Mouse (Mus musculus) stomach, embryonic 15.5 days (tissue): ENCODE measurements around the gene Ebf1. TPM values are rescaled to one million over a fixed set of nuclear protein-coding genes. Genes with fewer than 3 reads are reported as not detected.
A peak's percentile ranks its signal among the peaks of the same experiment; 100 is the strongest.

Source experiments
- ATAC-seq: fragments of 200-750 bp; cut with Nextera tagmentation; 2 replicates; pipeline ENCODE4 v1.8.0; 2017; ENCODE audit warnings: low read depth, moderate number of reproducible peaks, moderate TSS enrichment; ENCODE audit not compliant: insufficient read depth, low FRiP score
- H3K27ac ChIP-seq: fragments of 300-500 bp; sonication (generic); 2 replicates; pipeline ENCODE4 v1.5.1; 2015; ENCODE audit warnings: mild to moderate bottlenecking, inconsistent platforms
- H3K27me3 ChIP-seq: fragments of 300-500 bp; sonication (generic); replicated peaks from 2 replicates; pipeline ENCODE4 v1.6.1; 2015; ENCODE audit warnings: inconsistent platforms
- H3K36me3 ChIP-seq: fragments of 300-500 bp; sonication (generic); 2 replicates; pipeline ENCODE4 v1.6.1; 2015; ENCODE audit warnings: inconsistent platforms
- H3K4me1 ChIP-seq: fragments of 300-500 bp; sonication (generic); 2 replicates; pipeline ENCODE4 v1.6.1; 2015; ENCODE audit warnings: inconsistent platforms
- H3K4me2 ChIP-seq: fragments of 300-500 bp; sonication (generic); 2 replicates; pipeline ENCODE4 v1.6.1; 2015; ENCODE audit warnings: mild to moderate bottlenecking, inconsistent platforms
- H3K4me3 ChIP-seq: fragments of 300-500 bp; sonication (generic); replicated peaks from 2 replicates; pipeline ENCODE4 v1.5.1; 2015; ENCODE audit warnings: inconsistent platforms
- H3K9ac ChIP-seq: fragments of 300-500 bp; sonication (generic); 2 replicates; pipeline ENCODE4 v1.6.1; 2015; ENCODE audit warnings: inconsistent platforms
- H3K9me3 ChIP-seq: fragments of 300-500 bp; sonication (generic); 2 replicates; pipeline ENCODE4 v1.6.1; 2016; ENCODE audit warnings: inconsistent platforms
- WGBS: fragments of 180-500 bp; shearing (Covaris S2); methylation state at CpG from one replicate; pipeline ENCODE4 v1.1.7; 2015; 5-methylcytosine and 5-hydroxymethylcytosine counted together
- polyA plus RNA-seq: library from polyadenylated mRNA; unstranded; fragments of >200 nt; fragmentation: Nextera tagmentation; extraction: Ambion mirVana; gene quantifications from 2 replicates; pipeline ENCODE4 v1.2.1, GENCODE M21; 2015

Ebf1 gene
- polyA plus RNA-seq, 1 experiment from 2014 or later, result 12.2 TPM

GRCm38 (mm10) chr11:44761128-44761996, 144.2 kb downstream of the Ebf1 start:
- 22% methylated on average over 20 of the region's 20 CpGs for WGBS
- Histone ChIP-seq H3K27me3 (no peaks in the 10 kb centered on the region), H3K9me3 (no peaks in the 10 kb centered on the region), H3K27ac (no peak overlapping the region), H3K36me3 (no peaks in the 10 kb centered on the region), H3K4me2 (peak overlapping the region; percentile 21), H3K9ac (no peak overlapping the region), H3K4me3 (no peak overlapping the region), H3K4me1 (no peaks in the 10 kb centered on the region)
- no peak for ATAC-seq

- Histone ChIP-seq H3K36me3 (no peaks in the 10 kb centered on the region), H3K9me3 (no peaks in the 10 kb centered on the region)
- WGBS, result 74% methylated on average over 7 of the region's 7 CpGs
These were observed 147.1 kb downstream of the Ebf1 start for GRCm38 (mm10) chr11:44763992-44764835.

GRCm38 (mm10) chr11:44764988-44765387, 147.9 kb downstream of the Ebf1 start:
- no peak for ATAC-seq
- H3K27me3 ChIP-seq, result no peaks in the 10 kb centered on the region
- no peaks in the 10 kb centered on the region for H3K9me3 ChIP-seq
- no peak overlapping the region for H3K4me3 ChIP-seq
- no peaks in the 10 kb centered on the region for H3K4me1 ChIP-seq
- 79% methylated on average over 11 of the region's 11 CpGs for WGBS
- no peak overlapping the region for H3K27ac ChIP-seq
- no peak overlapping the region for H3K9ac ChIP-seq
- no peaks in the 10 kb centered on the region for H3K36me3 ChIP-seq
- no peak overlapping the region for H3K4me2 ChIP-seq

More at GRCm38 (mm10) chr11:44763992-44764835, 147.1 kb downstream of the Ebf1 start:
- Histone ChIP-seq H3K27ac (no peak overlapping the region), H3K4me3 (no peak overlapping the region), H3K4me2 (no peak overlapping the region), H3K27me3 (no peaks in the 10 kb centered on the region), H3K4me1 (no peaks in the 10 kb centered on the region), H3K9ac (no peak overlapping the region)
- ATAC-seq, result no peak

- no peak overlapping the region for H3K4me3 ChIP-seq
- no peak overlapping the region for H3K4me2 ChIP-seq
- H3K36me3 ChIP-seq, result no peaks in the 10 kb centered on the region
- H3K9me3 ChIP-seq, result no peaks in the 10 kb centered on the region
- no peak overlapping the region for H3K27ac ChIP-seq
- no peak for ATAC-seq
- H3K9ac ChIP-seq, result no peak overlapping the region
- H3K4me1 ChIP-seq, result no peaks in the 10 kb centered on the region
- WGBS, result 40% methylated on average over 5 of the region's 5 CpGs
- no peaks in the 10 kb centered on the region for H3K27me3 ChIP-seq
These were observed 149.1 kb downstream of the Ebf1 start for GRCm38 (mm10) chr11:44766246-44766645.

GRCm38 (mm10) chr11:44767322-44767721, 150.2 kb downstream of the Ebf1 start:
- Histone ChIP-seq H3K36me3 (no peaks in the 10 kb centered on the region), H3K27me3 (no peaks in the 10 kb centered on the region), H3K9ac (no peak overlapping the region), H3K4me2 (no peak overlapping the region), H3K4me1 (no peaks in the 10 kb centered on the region), H3K4me3 (no peak overlapping the region), H3K9me3 (no peaks in the 10 kb centered on the region), H3K27ac (no peak overlapping the region)
- ATAC-seq, result no peak
- WGBS, result 35% methylated on average over 3 of the region's 3 CpGs

GRCm38 (mm10) chr11:44768346-44768745, 151.2 kb downstream of the Ebf1 start:
- 48% methylated on average over 5 of the region's 5 CpGs for WGBS

GRCm38 (mm10) chr11:44770989-44771564, 154.0 kb downstream of the Ebf1 start:
- no peaks in the 10 kb centered on the region for H3K36me3 ChIP-seq
- WGBS, result 72% methylated on average over 11 of the region's 11 CpGs
- no peak overlapping the region for H3K27ac ChIP-seq
- H3K4me2 ChIP-seq, result no peak overlapping the region
- no peak overlapping the region for H3K9ac ChIP-seq
- ATAC-seq, result no peak
- no peak overlapping the region for H3K4me3 ChIP-seq
- no peaks in the 10 kb centered on the region for H3K27me3 ChIP-seq
- no peaks in the 10 kb centered on the region for H3K4me1 ChIP-seq
- H3K9me3 ChIP-seq, result no peaks in the 10 kb centered on the region

More at GRCm38 (mm10) chr11:44768346-44768745, 151.2 kb downstream of the Ebf1 start:
- no peaks in the 10 kb centered on the region for H3K36me3 ChIP-seq
- no peaks in the 10 kb centered on the region for H3K27me3 ChIP-seq
- H3K4me1 ChIP-seq, result no peaks in the 10 kb centered on the region
- no peaks in the 10 kb centered on the region for H3K9me3 ChIP-seq
- H3K4me2 ChIP-seq, result no peak overlapping the region
- no peak overlapping the region for H3K27ac ChIP-seq
- ATAC-seq, result no peak
- H3K4me3 ChIP-seq, result no peak overlapping the region
- no peak overlapping the region for H3K9ac ChIP-seq

- no peak overlapping the region for H3K27ac ChIP-seq
- 62% methylated on average over 3 of the region's 3 CpGs for WGBS
- ATAC-seq, result no peak
These were observed 157.3 kb downstream of the Ebf1 start for GRCm38 (mm10) chr11:44774411-44774810.

GRCm38 (mm10) chr11:44775549-44775948, 158.4 kb downstream of the Ebf1 start:
- Histone ChIP-seq H3K4me1 (no peaks in the 10 kb centered on the region), H3K4me3 (no peak overlapping the region), H3K9ac (no peak overlapping the region), H3K9me3 (no peaks in the 10 kb centered on the region), H3K27ac (no peak overlapping the region), H3K27me3 (no peaks in the 10 kb centered on the region), H3K36me3 (no peaks in the 10 kb centered on the region), H3K4me2 (no peak overlapping the region)
- WGBS, result 84% methylated on average over 2 of the region's 2 CpGs
- no peak for ATAC-seq

More at GRCm38 (mm10) chr11:44774411-44774810, 157.3 kb downstream of the Ebf1 start:
- no peaks in the 10 kb centered on the region for H3K36me3 ChIP-seq
- no peak overlapping the region for H3K4me2 ChIP-seq
- H3K4me1 ChIP-seq, result no peaks in the 10 kb centered on the region
- no peaks in the 10 kb centered on the region for H3K9me3 ChIP-seq
- H3K27me3 ChIP-seq, result no peaks in the 10 kb centered on the region
- H3K9ac ChIP-seq, result no peak overlapping the region
- H3K4me3 ChIP-seq, result no peak overlapping the region

- Histone ChIP-seq H3K4me2 (no peak overlapping the region), H3K27ac (no peak overlapping the region), H3K9ac (no peak overlapping the region), H3K9me3 (no peaks in the 10 kb centered on the region), H3K36me3 (no peaks in the 10 kb centered on the region), H3K27me3 (no peaks in the 10 kb centered on the region), H3K4me3 (no peak overlapping the region), H3K4me1 (no peaks in the 10 kb centered on the region)
- ATAC-seq, result no peak
- 24% methylated on average over 2 of the region's 2 CpGs for WGBS
These were observed 159.4 kb downstream of the Ebf1 start for GRCm38 (mm10) chr11:44776556-44776955.

- no peaks in the 10 kb centered on the region for H3K36me3 ChIP-seq
- H3K4me2 ChIP-seq, result no peak overlapping the region
- no peaks in the 10 kb centered on the region for H3K4me1 ChIP-seq
- no peak overlapping the region for H3K27ac ChIP-seq
- 64% methylated on average over 16 of the region's 16 CpGs for WGBS
- no peak overlapping the region for H3K4me3 ChIP-seq
- H3K9ac ChIP-seq, result no peak overlapping the region
- no peak for ATAC-seq
- H3K27me3 ChIP-seq, result no peaks in the 10 kb centered on the region
- no peaks in the 10 kb centered on the region for H3K9me3 ChIP-seq
These were observed 160.5 kb downstream of the Ebf1 start for GRCm38 (mm10) chr11:44777331-44778310.
